Mouse (Mus musculus): ENCODE results near the gene Acaca. TPM values are rescaled to one million over a fixed set of nuclear protein-coding genes. Genes with fewer than 3 reads are reported as not detected.
A peak's percentile ranks its signal among the peaks of the same experiment; 100 is the strongest.

Acaca gene
- polyA plus RNA-seq, 1 experiment from 2014 or later, result 5.4 TPM

DNA sequence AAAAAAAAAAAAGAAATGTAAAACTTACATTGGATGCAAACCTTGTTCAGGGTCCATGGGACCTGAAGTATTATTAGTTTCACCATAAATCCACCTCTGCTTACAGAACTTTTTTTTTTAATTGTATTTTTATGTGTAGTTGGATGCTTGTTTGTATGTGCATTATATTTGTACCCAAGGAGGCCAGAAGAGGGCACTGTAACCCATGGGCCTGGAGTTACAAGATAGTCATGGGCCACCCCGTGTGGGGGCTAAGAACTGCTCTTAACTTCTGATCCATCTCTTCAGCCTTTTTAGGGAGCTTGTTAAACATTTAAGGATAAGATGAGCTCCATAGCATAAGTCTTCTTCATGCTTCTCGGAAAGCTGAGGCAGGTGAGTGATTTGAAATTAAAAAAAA, 21.4 kb downstream of the Acaca start:
- no peaks in the 10 kb centered on the region for H3K36me3 ChIP-seq (replicated peaks)
- H3K9ac ChIP-seq, result no peak overlapping the region
- 0 out of 2 replicates have a peak, but pooled peaks cover 3% of the 10 kb centered on the region for H3K4me1 ChIP-seq (replicated peaks)
- H3K9me3 ChIP-seq (replicated peaks), result no peaks in the 10 kb centered on the region
- no peak overlapping the region for H3K4me3 ChIP-seq (replicated peaks)
- H3K27ac ChIP-seq (replicated peaks), result no peak overlapping the region
- 49% methylated on average over 2 of the region's 2 CpGs for WGBS (ENCODE audit: insufficient replicate concordance)
- no peak overlapping the region for H3K4me2 ChIP-seq
- H3K27me3 ChIP-seq, result peaks cover 8% of the 10 kb centered on the region; the same call in 1 of the 2 replicates
- no peak for ATAC-seq (ENCODE audit: insufficient read depth)

DNA sequence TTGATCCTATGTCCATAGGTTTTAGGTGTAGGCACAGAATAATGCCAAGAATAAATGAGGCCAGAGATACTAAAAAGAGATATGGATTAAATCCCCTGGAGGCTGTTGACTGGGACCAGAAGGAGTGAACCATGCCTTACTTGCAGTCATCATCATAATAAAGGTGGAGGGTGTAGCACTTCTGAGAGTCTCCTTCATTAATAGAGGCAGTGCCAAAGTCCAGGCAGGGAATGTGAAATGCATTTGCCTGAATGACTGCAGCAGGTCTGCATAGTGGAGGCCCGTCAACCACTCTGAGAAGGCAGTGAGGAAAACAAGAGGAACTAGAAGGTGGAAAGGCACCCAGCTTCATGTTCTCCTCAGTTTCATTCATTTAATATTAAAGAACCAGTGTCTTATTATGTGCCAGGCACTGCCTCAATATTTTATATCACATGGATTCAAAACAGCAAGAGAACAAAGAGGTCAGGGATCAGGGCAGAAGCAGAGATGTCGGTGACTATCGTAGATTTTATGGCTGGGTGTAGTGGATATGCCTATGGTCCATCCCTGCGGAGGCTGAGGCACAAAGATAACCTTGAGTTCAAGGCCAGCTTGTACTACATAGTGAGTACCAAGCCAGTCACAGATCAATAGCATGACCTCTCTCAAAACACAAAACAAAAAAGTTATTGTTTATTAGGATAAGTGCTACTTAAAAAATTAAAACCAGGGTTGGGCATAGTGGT, 27.2 kb downstream of the Acaca start:
- peaks cover 8% of the 10 kb centered on the region; the same call in 1 of the 2 replicates for H3K27me3 ChIP-seq
- H3K4me1 ChIP-seq (replicated peaks), result no peaks in the 10 kb centered on the region
- H3K4me2 ChIP-seq, result no peak overlapping the region
- H3K36me3 ChIP-seq (replicated peaks), result no peaks in the 10 kb centered on the region
- ATAC-seq (ENCODE audit: insufficient read depth), result no peak
- no peaks in the 10 kb centered on the region for H3K9me3 ChIP-seq (replicated peaks)
- no peak overlapping the region for H3K27ac ChIP-seq (replicated peaks)
- WGBS (ENCODE audit: insufficient replicate concordance), result 63% methylated on average over 4 of the region's 4 CpGs
- H3K4me3 ChIP-seq (replicated peaks), result no peak overlapping the region
- H3K9ac ChIP-seq, result no peak overlapping the region

DNA sequence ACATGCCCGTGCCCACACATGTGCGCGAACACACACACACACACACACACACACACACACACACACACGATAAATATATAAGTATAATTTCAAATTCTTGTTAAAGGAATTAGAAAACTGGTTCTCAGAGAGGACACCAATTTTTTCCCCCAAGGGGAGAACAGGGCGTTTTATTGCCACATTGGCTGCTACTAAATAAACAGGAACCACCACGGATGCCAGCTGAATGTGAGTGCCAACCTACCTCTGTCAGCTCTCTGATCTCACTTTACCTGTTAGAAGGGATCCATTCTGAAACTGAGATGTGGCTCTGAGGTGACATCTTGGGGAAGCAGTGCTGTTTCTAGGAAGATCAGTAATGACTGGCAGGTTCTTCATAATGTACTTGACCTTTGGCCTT, 34.7 kb downstream of the Acaca start:
- Histone ChIP-seq H3K27ac (replicated peaks) (no peak overlapping the region), H3K9me3 (replicated peaks) (no peaks in the 10 kb centered on the region), H3K4me1 (replicated peaks) (no peaks in the 10 kb centered on the region), H3K9ac (no peak overlapping the region), H3K27me3 (no peaks in the 10 kb centered on the region), H3K4me2 (no peak overlapping the region), H3K4me3 (replicated peaks) (no peak overlapping the region), H3K36me3 (replicated peaks) (no peaks in the 10 kb centered on the region)
- ATAC-seq (ENCODE audit: insufficient read depth), result no peak
- 63% methylated on average over 6 of the region's 6 CpGs for WGBS (ENCODE audit: insufficient replicate concordance)

DNA sequence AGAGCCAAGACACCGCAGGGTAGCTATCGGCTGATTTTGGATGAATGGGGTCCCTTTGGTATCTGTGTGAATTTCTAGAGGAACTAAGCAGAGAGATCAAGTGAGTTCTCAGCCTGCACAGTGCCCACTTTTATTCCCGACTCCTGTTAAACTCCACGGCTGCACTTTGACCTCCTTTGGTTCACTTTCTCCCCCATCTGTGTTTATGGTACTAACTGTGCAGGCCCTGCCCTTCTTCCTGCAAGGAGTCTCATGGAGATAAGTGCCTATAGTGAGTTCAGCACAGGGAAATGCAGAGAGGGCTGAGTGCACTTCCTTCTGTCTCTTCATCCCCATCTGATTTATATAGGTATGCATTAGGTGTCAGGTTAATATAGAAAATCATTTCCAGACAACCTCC, 35.1 kb downstream of the Acaca start:
- Histone ChIP-seq H3K4me1 (replicated peaks) (no peaks in the 10 kb centered on the region), H3K9ac (no peak overlapping the region), H3K4me2 (no peak overlapping the region), H3K36me3 (replicated peaks) (no peaks in the 10 kb centered on the region), H3K4me3 (replicated peaks) (no peak overlapping the region), H3K27ac (replicated peaks) (no peak overlapping the region), H3K27me3 (no peaks in the 10 kb centered on the region), H3K9me3 (replicated peaks) (no peaks in the 10 kb centered on the region)
- 62% methylated on average over 4 of the region's 4 CpGs for WGBS (ENCODE audit: insufficient replicate concordance)
- ATAC-seq (ENCODE audit: insufficient read depth), result no peak

DNA sequence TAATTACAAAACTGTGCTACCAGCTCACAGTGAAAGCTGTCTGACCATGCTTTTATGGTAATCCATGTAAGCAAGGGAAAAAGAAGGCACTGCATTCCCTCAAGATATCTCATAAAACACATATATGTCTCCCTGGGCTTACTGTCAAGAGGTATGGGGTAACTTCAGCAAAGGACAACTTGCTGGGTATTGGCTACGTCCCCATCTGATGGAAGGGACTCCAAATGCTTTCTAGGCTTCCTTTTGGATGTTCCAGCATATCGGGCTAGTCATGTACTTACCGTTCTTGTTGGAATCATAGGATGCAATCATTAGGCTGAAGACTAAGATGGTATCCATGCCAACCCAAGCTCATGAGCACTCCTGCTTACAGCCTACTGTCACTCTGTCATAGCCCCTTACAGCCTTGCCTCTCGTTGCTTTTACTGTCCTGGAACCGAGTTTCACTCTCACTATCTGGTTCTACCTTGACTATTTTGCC, 37.6 kb downstream of the Acaca start, which contains the start of gene Gm11437:
Gene Gm11437, minus strand, starts transcription at position 431 of the 481 bp plus-strand sequence.
- H3K36me3 ChIP-seq (replicated peaks), result no peaks in the 10 kb centered on the region
- no peak within 1 kb of the TSS for H3K4me2 ChIP-seq
- H3K27me3 ChIP-seq, result no peaks in the 10 kb centered on the region
- no peaks in the 10 kb centered on the region for H3K4me1 ChIP-seq (replicated peaks)
- ATAC-seq (ENCODE audit: insufficient read depth), result no peak
- H3K9ac ChIP-seq, result no peak within 1 kb of the TSS
- no peaks in the 10 kb centered on the region for H3K9me3 ChIP-seq (replicated peaks)
- H3K27ac ChIP-seq (replicated peaks), result no peak within 1 kb of the TSS
- H3K4me3 ChIP-seq (replicated peaks), result no peak within 1 kb of the TSS
- WGBS (ENCODE audit: insufficient replicate concordance), result 67% methylated on average over 5 of the region's 5 CpGs

DNA sequence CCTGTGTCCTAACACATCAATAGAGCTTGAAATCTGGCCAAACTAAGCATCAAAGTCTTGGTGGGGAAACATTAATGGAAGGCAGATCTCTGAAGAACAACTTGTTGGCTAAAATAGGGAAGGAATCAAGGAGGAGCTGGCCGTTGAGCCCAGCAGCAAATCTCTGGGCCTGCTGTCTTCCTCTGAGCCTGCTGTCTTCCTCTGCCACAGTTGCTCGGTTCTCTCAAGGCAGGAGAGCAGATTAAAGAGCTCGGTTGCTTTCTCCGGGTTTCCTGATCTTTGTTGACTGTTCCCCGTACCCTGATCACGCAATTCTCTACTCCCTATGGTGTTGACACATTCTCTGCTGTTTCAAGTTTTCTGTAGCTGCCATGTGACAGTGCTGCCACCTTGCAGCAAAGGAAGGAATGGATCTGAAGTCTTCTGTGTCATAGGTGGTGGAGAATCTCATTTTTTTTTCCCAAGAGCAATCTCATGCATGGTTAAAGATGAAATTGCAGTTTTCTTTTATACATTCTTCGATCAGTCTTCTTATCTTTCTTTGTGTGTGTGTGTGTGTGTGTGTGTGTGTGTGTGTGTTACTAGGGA, 39.3 kb downstream of the Acaca start:
- no peaks in the 10 kb centered on the region for H3K36me3 ChIP-seq (replicated peaks)
- peaks cover 8% of the 10 kb centered on the region for H3K4me1 ChIP-seq (replicated peaks)
- H3K27ac ChIP-seq (replicated peaks), result no peak overlapping the region
- no peak overlapping the region for H3K4me2 ChIP-seq
- H3K9me3 ChIP-seq (replicated peaks), result no peaks in the 10 kb centered on the region
- ATAC-seq (ENCODE audit: insufficient read depth), result peak; percentile 49
- no peak overlapping the region for H3K9ac ChIP-seq
- no peaks in the 10 kb centered on the region for H3K27me3 ChIP-seq
- no peak overlapping the region for H3K4me3 ChIP-seq (replicated peaks)
- WGBS (ENCODE audit: insufficient replicate concordance), result 16% methylated on average over 7 of the region's 7 CpGs

DNA sequence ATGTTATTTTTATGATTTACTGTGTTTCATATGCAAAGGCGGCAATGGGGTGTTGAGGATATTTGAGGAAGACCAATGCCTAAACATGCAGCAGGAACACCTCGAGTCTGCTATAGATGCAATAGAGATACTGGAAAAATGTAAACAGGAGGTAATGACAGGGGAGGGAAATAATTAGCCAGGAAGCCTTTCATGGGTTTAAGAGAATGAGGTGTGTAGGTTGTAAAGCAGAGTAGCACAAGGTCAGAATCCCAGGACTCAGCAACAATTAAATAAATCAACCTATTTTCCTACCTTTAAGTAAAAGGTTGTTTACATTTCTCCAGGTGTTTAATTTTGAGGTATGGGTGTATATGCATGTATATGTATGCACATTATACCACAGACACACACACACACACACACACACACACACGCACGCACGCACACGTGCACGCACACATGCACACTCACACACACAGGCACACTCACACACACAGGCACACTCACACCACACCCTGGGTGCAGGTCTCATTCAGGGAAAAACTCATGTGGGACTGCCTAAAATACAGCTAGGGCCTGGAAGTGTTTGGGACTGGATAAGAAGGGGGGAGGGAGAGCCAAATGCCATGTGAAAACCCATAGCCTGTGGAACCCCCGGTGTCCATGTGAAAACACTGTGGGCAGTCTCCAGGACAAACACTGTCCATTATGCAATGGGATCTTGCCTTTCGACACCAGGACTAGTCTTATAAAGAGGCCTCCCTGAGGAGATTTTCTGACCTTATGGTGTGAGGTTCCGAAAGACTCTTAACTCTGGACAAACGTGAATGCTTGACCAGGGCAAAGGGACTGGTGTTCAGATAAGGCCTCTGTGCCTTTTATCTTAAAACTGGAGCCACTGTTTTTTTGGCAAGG, 43.3 kb downstream of the Acaca start:
- Histone ChIP-seq H3K27ac (replicated peaks) (no peak overlapping the region; the same call in 1 of the 2 replicates), H3K9ac (no peak overlapping the region)
- 66% methylated on average over 11 of the region's 11 CpGs for WGBS (ENCODE audit: insufficient replicate concordance)

DNA sequence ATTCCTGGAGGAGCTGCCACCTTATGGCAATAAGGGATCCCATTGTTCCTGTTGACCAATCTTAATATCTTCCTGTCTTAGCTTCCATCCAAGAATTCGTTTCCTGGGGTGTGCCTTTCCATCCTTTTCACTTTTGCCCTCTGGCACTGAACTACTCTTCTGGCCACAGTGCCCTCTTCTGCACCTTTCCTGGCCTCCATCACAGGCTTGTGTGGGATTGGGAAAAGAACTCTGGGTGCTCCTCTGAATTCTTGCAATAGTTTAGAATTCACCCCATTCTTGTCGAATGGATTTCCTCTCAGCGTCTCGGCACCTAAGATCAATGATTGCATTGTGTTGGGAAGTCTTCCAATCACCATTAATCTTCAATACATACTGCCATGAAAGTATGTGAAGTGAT, 49.1 kb downstream of the Acaca start:
- Histone ChIP-seq H3K27me3 (no peaks in the 10 kb centered on the region), H3K9ac (peak overlapping the region; percentile 86), H3K27ac (replicated peaks) (peak overlapping the region; percentile 86; the same call in 1 of the 2 replicates), H3K4me1 (replicated peaks) (peaks cover 33% of the 10 kb centered on the region), H3K9me3 (replicated peaks) (no peaks in the 10 kb centered on the region), H3K36me3 (replicated peaks) (no peaks in the 10 kb centered on the region), H3K4me3 (replicated peaks) (peak overlapping the region; percentile 87), H3K4me2 (peak overlapping the region; percentile 99)
- 38% methylated on average over 4 of the region's 4 CpGs for WGBS (ENCODE audit: insufficient replicate concordance)
- ATAC-seq (ENCODE audit: insufficient read depth), result no peak

More for the DNA sequence above, 43.3 kb downstream of the Acaca start:
- ATAC-seq (ENCODE audit: insufficient read depth), result 0 out of 2 replicates have a peak, but pooled peaks have one; percentile 37
- Histone ChIP-seq H3K4me1 (replicated peaks) (peaks cover 14% of the 10 kb centered on the region), H3K36me3 (replicated peaks) (no peaks in the 10 kb centered on the region), H3K9me3 (replicated peaks) (no peaks in the 10 kb centered on the region), H3K27me3 (no peaks in the 10 kb centered on the region), H3K4me2 (no peak overlapping the region), H3K4me3 (replicated peaks) (no peak overlapping the region)

DNA sequence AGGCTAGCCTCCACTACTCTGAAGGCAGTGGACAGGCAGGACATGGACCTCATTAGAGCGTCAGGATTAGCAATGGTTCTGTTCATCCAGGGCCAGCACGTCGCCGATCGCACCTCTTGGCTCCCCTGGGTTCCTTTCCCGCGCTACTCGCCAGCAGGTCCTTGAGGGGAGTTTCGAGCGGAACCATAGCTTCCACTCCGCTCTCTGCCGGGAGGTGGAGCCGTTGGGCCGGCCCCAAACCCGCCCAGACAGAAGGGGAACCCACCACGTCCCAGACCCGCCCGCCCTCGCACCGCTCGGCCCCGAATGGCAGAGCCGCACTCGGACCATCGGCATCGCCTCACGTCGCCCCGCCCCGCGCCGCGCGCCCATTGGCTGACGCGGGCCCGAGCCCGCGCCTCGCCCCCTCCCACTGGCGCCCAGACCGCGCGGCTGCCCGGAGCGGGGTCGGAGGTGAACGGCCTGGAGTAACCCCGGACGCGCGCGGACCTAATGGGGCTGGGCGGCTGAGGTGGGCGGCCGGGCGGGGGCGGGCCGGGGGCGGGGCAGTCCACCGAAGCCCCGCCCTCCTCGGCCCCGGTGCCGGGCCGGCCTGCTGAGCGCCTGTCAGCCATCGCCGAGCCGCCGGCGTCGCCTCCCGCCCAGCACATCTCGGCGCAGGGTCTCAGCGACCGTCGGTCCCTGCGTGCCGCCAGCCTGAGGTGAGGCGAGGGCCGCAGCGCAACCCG, 49.9 kb downstream of the Acaca start:
- peak; percentile 95 for ATAC-seq (ENCODE audit: insufficient read depth)
- WGBS (ENCODE audit: insufficient replicate concordance), result under 1% methylated on average over 79 of the region's 85 CpGs
- H3K36me3 ChIP-seq (replicated peaks), result no peaks in the 10 kb centered on the region

DNA sequence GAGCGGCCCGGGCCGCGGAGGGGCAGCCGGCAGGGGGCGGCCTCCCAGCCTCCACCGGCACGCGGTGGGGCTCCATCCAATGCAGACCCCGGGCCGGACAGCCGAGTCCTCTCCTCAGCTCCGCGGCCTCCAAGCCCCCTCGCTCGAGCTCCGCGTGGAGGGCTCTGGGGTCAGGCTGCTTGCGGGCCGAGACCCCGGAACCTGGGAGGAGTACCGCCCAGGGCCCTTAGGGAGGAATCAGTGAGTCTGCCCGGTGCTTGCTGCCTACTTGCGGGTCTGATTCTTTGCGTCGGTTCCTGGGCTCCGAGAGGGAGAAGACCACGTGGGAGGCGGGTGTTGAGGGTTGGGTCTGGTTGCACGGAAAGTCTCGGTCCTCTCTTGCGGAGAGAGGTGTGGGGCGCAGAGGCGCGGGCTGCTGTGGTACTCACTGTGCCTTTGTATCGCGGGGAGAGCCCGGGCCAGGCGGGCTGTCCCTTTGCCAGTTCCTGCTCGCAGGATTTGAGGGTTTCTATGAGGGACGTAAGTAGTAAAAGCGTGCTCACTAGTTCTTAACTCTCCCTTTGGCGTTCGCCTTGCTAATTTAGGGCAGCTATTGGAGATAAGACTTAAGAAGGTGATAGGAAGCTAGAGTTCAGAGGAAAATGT, 50.6 kb downstream of the Acaca start:
- Histone ChIP-seq H3K4me2 (peak overlapping the region; percentile 99), H3K27me3 (no peaks in the 10 kb centered on the region), H3K9ac (peak overlapping the region; percentile 86), H3K27ac (replicated peaks) (peak overlapping the region; percentile 86), H3K9me3 (replicated peaks) (no peaks in the 10 kb centered on the region), H3K36me3 (replicated peaks) (no peaks in the 10 kb centered on the region), H3K4me1 (replicated peaks) (peaks cover 26% of the 10 kb centered on the region), H3K4me3 (replicated peaks) (peak overlapping the region; percentile 87)
- peak; percentile 20; the same call in 1 of the 2 replicates for ATAC-seq (ENCODE audit: insufficient read depth)
- under 1% methylated on average over 44 of the region's 44 CpGs for WGBS (ENCODE audit: insufficient replicate concordance)

More for the DNA sequence above, 49.9 kb downstream of the Acaca start:
- peak overlapping the region; percentile 87 for H3K4me3 ChIP-seq (replicated peaks)
- peaks cover 26% of the 10 kb centered on the region for H3K4me1 ChIP-seq (replicated peaks)
- no peaks in the 10 kb centered on the region for H3K9me3 ChIP-seq (replicated peaks)
- H3K4me2 ChIP-seq, result peak overlapping the region; percentile 99
- peak overlapping the region; percentile 86 for H3K27ac ChIP-seq (replicated peaks)
- peak overlapping the region; percentile 86 for H3K9ac ChIP-seq
- no peaks in the 10 kb centered on the region for H3K27me3 ChIP-seq

All from liver, embryonic 15.5 days (tissue).